Mouse (Mus musculus) frontal cortex, postnatal 10 days (tissue): Measurements from ENCODE around the gene Letmd1.
"Not testable (repeated sequence)": the region's sequence is repeated elsewhere in the genome, so short reads cannot be mapped to it uniquely, and the experiment has no call there.

Experiments
- DNase-seq, 2 experiments: peaks; one replicate each; pipeline ENCODE4 v3.0.0; 2022; ENCODE audit warnings: low spot score in 2 of 2, mixed read lengths in 1 of 2

The Letmd1 gene

DNA sequence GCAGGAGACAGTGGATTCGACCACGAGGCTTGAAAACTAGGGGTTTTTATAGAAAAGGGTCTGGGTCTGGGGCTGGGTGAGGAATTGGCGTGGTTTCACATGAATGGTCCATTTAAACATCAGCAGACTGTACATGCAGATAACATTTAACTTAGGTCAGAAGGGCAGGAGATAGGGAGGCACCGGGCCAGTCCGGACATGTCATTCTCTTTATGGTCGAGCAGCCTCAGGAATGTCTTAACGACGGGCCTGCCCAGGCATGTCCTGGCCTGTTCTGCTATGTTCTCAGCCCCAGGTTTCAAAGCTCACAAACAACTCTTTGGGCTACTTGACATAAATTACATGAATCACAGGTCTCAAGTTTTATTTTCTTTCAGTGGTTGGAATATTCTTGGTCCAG, 30.7 kb downstream of the Letmd1 start:
- DNase-seq, result not testable (repeated sequence)

DNA sequence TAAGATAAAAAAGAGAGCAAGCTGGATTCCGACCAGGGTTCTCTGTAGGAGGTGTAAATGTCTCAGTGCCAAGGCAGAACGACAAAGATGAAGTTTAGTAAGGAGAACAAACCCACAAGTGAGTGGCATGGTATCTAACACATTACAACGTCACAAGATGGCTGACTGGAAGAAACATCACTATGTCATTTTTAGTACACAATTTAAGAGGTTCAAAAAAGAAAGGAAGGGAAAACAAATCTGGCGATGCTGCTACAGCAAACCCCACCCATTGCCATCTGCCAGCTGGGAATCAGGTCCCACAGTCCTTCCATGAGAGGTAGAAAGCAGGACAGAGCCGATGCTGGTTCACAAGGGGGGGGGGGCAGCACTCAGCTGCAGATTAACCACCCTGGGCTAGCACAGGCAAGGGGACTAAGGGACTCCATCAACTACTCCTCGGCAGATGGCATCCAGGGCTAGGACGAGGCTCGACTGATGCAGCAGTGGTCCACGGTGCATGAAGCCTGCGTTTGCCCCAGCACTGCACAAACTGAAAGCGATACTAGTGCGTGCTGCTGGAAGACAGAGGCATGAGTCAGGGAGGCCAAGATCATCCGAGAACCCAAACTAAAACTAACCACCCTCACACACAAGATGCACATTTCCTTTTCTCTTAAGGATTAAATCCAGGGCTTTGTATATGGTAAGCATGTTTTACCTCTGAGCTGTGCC, 39.8 kb downstream of the Letmd1 start:
- no peak for DNase-seq

DNA sequence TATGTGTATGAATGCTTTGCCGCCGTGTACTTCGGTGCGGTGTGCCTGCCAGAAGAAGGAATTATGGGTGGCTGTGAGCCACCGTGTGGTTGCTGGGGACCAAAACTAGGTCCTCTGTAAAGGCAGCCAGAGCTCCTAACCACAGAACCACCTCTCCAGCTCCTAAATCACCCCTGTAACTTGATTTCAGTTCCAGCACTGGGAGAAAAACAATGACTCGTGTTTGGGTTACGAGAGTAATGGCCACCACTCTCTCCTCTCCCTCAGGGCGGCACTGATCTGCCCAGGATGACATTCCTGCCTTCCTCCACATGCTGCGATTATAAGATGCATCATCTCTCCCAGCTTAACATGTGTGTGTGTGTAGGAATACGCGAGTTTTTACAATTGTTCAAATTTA, 41.2 kb downstream of the Letmd1 start:
- DNase-seq, result no peak

DNA sequence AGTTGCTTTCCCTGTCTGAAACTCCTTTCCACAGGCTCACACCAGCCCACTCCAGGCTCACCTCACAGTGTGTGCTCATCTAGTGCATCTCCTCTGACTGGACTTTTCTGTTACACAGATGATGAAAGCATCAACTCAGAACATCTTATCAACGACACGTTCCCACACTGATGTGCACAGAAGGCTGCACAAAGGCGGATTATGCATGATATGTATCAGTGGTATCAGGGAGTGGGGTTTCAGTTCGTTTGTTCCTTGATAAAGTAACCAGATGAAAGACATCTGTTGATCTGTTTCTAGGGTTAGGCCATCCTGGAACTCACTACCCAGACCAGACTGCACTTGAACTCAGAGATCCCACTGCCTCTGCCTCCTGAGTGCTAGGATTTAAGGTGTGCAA, 44.6 kb downstream of the Letmd1 start:
- DNase-seq, result no peak

DNA sequence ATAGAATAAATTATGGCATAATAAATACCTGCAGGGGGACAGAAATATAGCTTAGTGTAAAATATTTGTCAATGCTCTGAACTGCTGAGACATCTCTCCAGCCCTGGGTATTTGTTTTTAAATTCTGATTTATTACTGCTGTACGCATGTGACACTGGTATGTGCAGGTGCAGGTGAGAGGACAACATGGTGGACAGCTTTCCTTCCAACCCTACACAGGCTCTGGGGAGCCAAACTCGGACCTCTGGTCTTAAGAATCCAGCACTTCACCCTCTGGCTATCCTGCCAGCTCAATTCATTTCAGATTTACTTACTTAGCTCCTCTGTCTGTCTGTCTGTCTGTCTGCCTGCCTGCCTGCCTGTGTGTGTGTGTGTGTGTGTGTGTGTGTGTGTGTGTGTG, 46.3 kb downstream of the Letmd1 start:
- no peak for DNase-seq

DNA sequence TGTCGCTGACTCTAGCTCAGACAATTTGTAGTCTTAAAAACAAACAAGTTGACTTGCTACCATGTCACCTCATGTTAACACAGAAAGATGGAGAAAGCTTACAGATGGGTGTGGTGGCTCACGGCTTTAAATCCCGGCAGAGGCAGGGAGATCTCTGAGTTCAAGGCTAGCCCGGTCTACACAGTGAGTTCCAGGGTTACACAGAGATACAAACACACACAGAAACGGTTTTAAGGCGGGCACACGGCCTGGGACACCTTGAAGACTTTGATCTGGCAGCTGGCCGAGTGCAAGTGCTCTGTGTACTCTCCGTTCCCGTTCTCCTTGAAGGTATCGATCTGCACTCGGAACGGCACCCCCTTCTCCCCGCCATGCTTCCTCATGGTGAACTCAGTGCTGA, 51.5 kb downstream of the Letmd1 start:
- DNase-seq, result no peak

DNA sequence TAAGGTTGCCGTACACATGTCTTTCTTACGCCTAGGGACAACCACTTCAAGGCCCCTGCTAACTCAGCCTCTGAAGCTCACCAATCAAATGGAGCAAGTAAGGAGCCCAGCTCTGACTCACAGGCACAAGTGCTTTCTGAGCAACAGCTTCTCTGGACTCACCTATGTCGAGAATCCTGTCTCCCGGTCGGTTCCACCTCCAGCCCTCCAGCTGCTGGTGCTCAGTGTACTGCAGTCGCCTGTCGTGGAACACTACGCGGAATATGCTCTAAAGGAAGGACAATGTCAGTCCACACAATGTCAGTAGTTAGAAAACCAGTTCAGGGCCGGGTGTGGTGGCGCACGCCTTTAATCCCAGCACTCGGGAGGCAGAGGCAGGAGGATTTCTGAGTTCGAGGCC, 56.6 kb downstream of the Letmd1 start:
- no peak for DNase-seq

DNA sequence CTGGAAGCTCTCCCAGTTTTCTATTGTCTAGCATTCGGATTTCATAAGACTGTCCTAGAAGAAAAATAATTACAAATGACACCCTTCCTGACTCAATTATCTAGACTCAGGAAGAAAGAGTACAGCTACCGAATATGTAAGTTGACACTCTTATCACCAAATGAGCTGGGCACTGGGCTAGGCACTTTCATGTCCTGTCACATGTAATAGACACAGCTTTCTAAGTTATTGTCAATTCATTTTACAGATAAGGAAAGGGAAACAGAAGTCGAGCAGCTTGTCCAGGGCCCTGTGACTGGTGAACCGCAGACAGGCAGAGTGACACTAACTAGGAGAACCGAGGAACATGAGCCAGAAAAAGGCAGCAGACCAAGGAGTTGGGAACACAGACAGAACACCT, 59.1 kb downstream of the Letmd1 start:
- no peak for DNase-seq
